Mouse (Mus musculus) erythroblast, embryonic 14.5 days (primary cell): Measurements from ENCODE around the gene Arhgef25. TPM values are rescaled to one million over a fixed set of nuclear protein-coding genes. Genes with fewer than 3 reads are reported as not detected.

Source experiments
- H3K27me3 ChIP-seq: 2 replicates; pipeline ENCODE4 v1.6.1; 2012; ENCODE audit warnings: inconsistent platforms; ENCODE audit not compliant: control insufficient read depth
- H3K36me3 ChIP-seq: 2 replicates; pipeline ENCODE4 v1.6.1; 2012; ENCODE audit warnings: mild to moderate bottlenecking, inconsistent platforms; ENCODE audit not compliant: control insufficient read depth
- H3K4me1 ChIP-seq: 2 replicates; pipeline ENCODE4 v1.6.1; 2012; ENCODE audit warnings: inconsistent platforms; ENCODE audit not compliant: control insufficient read depth
- H3K4me3 ChIP-seq: replicated peaks from 2 replicates; pipeline ENCODE3; 2012; ENCODE audit warnings: moderate library complexity, mild to moderate bottlenecking, inconsistent platforms
- H3K9me3 ChIP-seq: 2 replicates; pipeline ENCODE4 v1.6.1; 2012; ENCODE audit warnings: low read length, inconsistent platforms, mixed read lengths; ENCODE audit not compliant: control insufficient read depth
- GATA1 ChIP-seq: IDR thresholded peaks from 2 replicates; pipeline ENCODE4 v1.6.1; 2012; ENCODE audit warnings: low read length, inconsistent platforms, mixed read lengths
- TAL1 ChIP-seq: IDR thresholded peaks from 3 replicates; pipeline ENCODE4 v1.6.1; 2012; ENCODE audit warnings: low read length, inconsistent platforms, mixed read lengths
- polyA plus RNA-seq: library from polyadenylated mRNA; stranded (reverse); fragments of >175 nt; gene quantifications from 2 replicates; pipeline ENCODE4 v1.2.3, GENCODE M21; 2012

Arhgef25 gene
- polyA plus RNA-seq, 1 experiment = 0.52 TPM

GRCm38 (mm10) chr10:127185101-127185500 lies 4.8 kb downstream of the Arhgef25 start:
- Histone ChIP-seq H3K4me3 (no peak overlapping the region), H3K4me1 (peaks cover 48% of the 10 kb centered on the region), H3K9me3 (peaks cover 6% of the 10 kb centered on the region; the same call in 1 of the 2 replicates), H3K36me3 (peaks cover 3% of the 10 kb centered on the region; the same call in 1 of the 2 replicates), H3K27me3 (peaks cover 18% of the 10 kb centered on the region)
- TF ChIP-seq TAL1 (no peak), GATA1 (no peak)

DNA sequence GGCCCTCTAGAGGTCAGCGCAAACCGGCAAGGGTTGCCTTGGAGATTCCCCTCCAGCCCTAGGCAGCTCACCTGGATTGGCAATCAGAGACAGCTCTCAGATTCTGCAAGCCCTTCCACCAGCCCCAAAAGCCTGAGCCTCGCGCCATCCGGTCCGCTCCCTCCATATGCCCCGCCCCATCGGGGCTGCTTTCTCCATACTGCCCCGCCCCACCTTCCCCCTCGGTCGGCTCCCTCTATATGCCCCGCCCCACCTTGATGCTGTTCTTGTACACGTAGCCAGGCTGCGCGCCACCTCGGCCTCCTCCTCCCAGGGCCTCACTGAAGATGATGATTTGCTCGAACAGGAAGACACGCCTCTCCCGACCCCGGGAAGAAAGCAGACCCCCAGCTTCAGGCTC lies 6.1 kb downstream of the Arhgef25 start:
- peaks cover 6% of the 10 kb centered on the region; the same call in 1 of the 2 replicates for H3K9me3 ChIP-seq
- TF ChIP-seq TAL1 = no peak
- TF ChIP-seq GATA1 = no peak
- H3K36me3 ChIP-seq = peaks cover 3% of the 10 kb centered on the region; the same call in 1 of the 2 replicates
- H3K4me1 ChIP-seq = peaks cover 43% of the 10 kb centered on the region
- H3K27me3 ChIP-seq = peaks cover 32% of the 10 kb centered on the region
- no peak overlapping the region for H3K4me3 ChIP-seq

GRCm38 (mm10) chr10:127182624-127183023 lies 7.3 kb downstream of the Arhgef25 start:
- H3K9me3 ChIP-seq = peaks cover 10% of the 10 kb centered on the region; the same call in 1 of the 2 replicates
- H3K27me3 ChIP-seq = peaks cover 43% of the 10 kb centered on the region
- H3K36me3 ChIP-seq = peaks cover 3% of the 10 kb centered on the region; the same call in 1 of the 2 replicates
- no peak overlapping the region for H3K4me3 ChIP-seq
- H3K4me1 ChIP-seq = peaks cover 43% of the 10 kb centered on the region
- TF ChIP-seq GATA1 (no peak), TAL1 (no peak)

DNA sequence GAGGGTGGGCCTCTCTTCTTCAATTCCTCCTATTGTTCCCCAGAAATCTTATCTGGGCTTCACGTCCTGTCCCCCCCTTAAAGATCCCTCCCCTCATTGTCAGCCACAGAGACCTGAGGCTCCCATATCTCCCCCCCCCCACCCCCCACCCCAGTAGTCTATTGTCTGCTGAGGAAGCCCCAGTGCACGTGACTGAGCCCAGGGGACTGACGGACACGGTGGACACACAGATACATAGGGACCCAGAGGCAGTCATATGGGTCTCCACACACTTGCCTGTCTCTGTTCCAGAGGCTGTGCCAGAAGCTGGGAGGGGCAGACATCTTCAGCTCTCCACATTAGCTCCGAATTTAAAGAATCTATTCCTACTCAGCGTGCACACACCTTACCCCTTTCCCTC lies 8.3 kb downstream of the Arhgef25 start:
- H3K27me3 ChIP-seq = peaks cover 54% of the 10 kb centered on the region

DNA sequence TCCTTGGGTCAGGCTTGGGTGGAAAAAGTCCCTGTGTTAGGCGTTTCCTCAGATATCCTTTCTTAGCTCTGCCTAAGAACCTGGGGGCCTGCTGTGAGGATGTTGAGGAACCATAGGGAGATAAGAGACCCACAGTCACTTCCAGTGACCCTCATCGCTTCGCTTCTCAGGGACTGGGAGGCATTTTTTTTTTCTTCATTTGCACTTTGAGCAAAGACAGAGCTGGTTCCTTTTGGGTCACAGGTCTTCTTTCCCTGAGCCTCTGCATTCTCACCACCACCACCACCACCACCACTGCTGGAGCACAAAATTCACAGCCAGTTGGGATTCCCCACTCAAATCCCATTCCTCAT lies 9.2 kb downstream of the Arhgef25 start:
- no peaks in the 10 kb centered on the region for H3K36me3 ChIP-seq
- H3K4me3 ChIP-seq = no peak overlapping the region
- H3K9me3 ChIP-seq = peaks cover 3% of the 10 kb centered on the region; the same call in 1 of the 2 replicates
- H3K27me3 ChIP-seq = peaks cover 62% of the 10 kb centered on the region
- TF ChIP-seq GATA1 (no peak), TAL1 (no peak)
- peaks cover 53% of the 10 kb centered on the region for H3K4me1 ChIP-seq

More for the DNA sequence above, 8.3 kb downstream of the Arhgef25 start:
- Histone ChIP-seq H3K4me3 (no peak overlapping the region), H3K9me3 (peaks cover 4% of the 10 kb centered on the region; the same call in 1 of the 2 replicates), H3K4me1 (peaks cover 53% of the 10 kb centered on the region), H3K36me3 (no peaks in the 10 kb centered on the region; the same call in 1 of the 2 replicates)
- TF ChIP-seq GATA1 = no peak
- TF ChIP-seq TAL1 = no peak

GRCm38 (mm10) chr10:127179871-127180694 lies 9.8 kb downstream of the Arhgef25 start, which contains the start of gene Slc26a10:
Gene Slc26a10 (minus strand): TSS chr10:127180645.
- Histone ChIP-seq H3K27me3 (peaks cover 63% of the 10 kb centered on the region), H3K36me3 (no peaks in the 10 kb centered on the region), H3K9me3 (peaks cover 3% of the 10 kb centered on the region; the same call in 1 of the 2 replicates), H3K4me3 (no peak within 1 kb of the TSS), H3K4me1 (peaks cover 53% of the 10 kb centered on the region)
- TF ChIP-seq GATA1 = no peak
- TF ChIP-seq TAL1 = no peak

DNA sequence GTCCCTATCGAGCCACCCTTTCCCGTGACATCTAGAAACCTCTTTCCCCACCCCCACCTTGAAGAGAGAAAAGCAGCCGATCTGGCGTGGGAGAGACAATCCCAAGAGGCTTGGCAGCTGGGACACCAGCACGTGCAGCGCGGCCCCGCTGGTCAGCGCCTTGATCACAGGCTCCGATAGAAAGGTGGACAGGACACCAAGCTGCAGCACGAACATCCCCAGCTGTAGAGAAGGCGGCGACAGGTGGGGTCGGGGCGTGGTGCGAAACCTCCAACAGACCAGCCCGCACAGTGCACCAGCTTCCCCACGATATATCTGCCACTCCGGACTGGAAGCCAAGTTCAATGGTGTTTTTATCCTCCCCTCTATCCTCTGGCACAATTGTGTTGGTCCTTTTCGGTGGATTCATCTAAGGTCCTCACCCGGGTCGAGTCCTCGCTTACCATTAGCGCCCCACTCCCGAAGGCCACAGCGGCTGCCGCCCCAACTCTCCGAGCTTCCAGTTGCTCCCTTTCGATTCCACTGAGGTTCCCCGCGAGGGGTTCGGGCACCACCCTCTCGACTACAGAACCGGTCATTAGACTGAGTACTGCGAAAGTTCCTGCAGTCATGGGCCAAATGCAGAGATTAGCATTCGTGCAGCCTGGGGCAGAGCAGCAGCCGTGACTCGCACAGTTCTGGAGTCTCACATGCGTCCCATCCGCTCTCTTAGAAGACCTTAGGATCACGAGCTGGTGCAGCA lies 11.4 kb downstream of the Arhgef25 start:
- Histone ChIP-seq H3K27me3 (peaks cover 70% of the 10 kb centered on the region), H3K4me1 (peaks cover 42% of the 10 kb centered on the region), H3K4me3 (peak overlapping the region; percentile 38), H3K9me3 (peaks cover 3% of the 10 kb centered on the region; the same call in 1 of the 2 replicates), H3K36me3 (no peaks in the 10 kb centered on the region)
- TF ChIP-seq TAL1 = no peak
- TF ChIP-seq GATA1 = no peak

- H3K27me3 ChIP-seq = peaks cover 70% of the 10 kb centered on the region
- peaks cover 40% of the 10 kb centered on the region for H3K4me1 ChIP-seq
- peaks cover 3% of the 10 kb centered on the region; the same call in 1 of the 2 replicates for H3K9me3 ChIP-seq
- H3K4me3 ChIP-seq = peak overlapping the region; percentile 38
- H3K36me3 ChIP-seq = no peaks in the 10 kb centered on the region
- no peak for TF ChIP-seq TAL1
- TF ChIP-seq GATA1 = no peak
Measured at GRCm38 (mm10) chr10:127177719-127178118, 12.2 kb downstream of the Arhgef25 start.

GRCm38 (mm10) chr10:127177235-127177634 lies 12.6 kb downstream of the Arhgef25 start:
- H3K27me3 ChIP-seq = peaks cover 70% of the 10 kb centered on the region
- H3K4me1 ChIP-seq = peaks cover 40% of the 10 kb centered on the region
- TF ChIP-seq TAL1 = no peak
- no peak for TF ChIP-seq GATA1
- H3K36me3 ChIP-seq = no peaks in the 10 kb centered on the region
- H3K4me3 ChIP-seq = peak overlapping the region; percentile 1
- peaks cover 3% of the 10 kb centered on the region; the same call in 1 of the 2 replicates for H3K9me3 ChIP-seq
